Mouse (Mus musculus) heart, embryonic 13.5 days (tissue): ENCODE data around the gene Obscn. TPM values are rescaled to one million over a fixed set of nuclear protein-coding genes. Genes with fewer than 3 reads are reported as not detected.

Experiments used
- ATAC-seq: fragments of 200-750 bp; cut with Nextera tagmentation; 2 replicates; pipeline ENCODE4 v1.8.0; 2017; ENCODE audit warnings: moderate TSS enrichment; ENCODE audit not compliant: insufficient number of reproducible peaks, low FRiP score, low TSS enrichment; ENCODE audit errors: extremely low read depth
- H3K27ac ChIP-seq: fragments of 300-500 bp; sonication (generic); replicated peaks from 2 replicates; pipeline ENCODE4 v1.5.1; 2015; ENCODE audit warnings: moderate library complexity, mild to moderate bottlenecking, inconsistent platforms
- H3K27me3 ChIP-seq: fragments of 300-500 bp; sonication (generic); replicated peaks from 2 replicates; pipeline ENCODE4 v1.6.1; 2015; ENCODE audit warnings: mild to moderate bottlenecking, inconsistent platforms
- H3K36me3 ChIP-seq: fragments of 300-500 bp; sonication (generic); 2 replicates; pipeline ENCODE4 v1.6.1; 2015; ENCODE audit warnings: mild to moderate bottlenecking, inconsistent platforms
- H3K4me1 ChIP-seq: fragments of 300-500 bp; sonication (generic); 2 replicates; pipeline ENCODE4 v1.6.1; 2015; ENCODE audit warnings: inconsistent platforms
- H3K4me2 ChIP-seq: fragments of 300-500 bp; sonication (generic); 2 replicates; pipeline ENCODE4 v1.6.1; 2015; ENCODE audit warnings: inconsistent platforms, mild to moderate bottlenecking, moderate library complexity
- H3K4me3 ChIP-seq: fragments of 300-500 bp; sonication (generic); 2 replicates; pipeline ENCODE4 v1.5.1; 2015; ENCODE audit warnings: moderate library complexity, mild to moderate bottlenecking, inconsistent platforms
- H3K9ac ChIP-seq: fragments of 300-500 bp; sonication (generic); 2 replicates; pipeline ENCODE4 v1.6.1; 2015; ENCODE audit warnings: inconsistent platforms, mild to moderate bottlenecking, moderate library complexity
- H3K9me3 ChIP-seq: fragments of 300-500 bp; sonication (generic); 2 replicates; pipeline ENCODE4 v1.6.1; 2016; ENCODE audit warnings: inconsistent platforms
- WGBS: fragments of 180-500 bp; shearing (Covaris S2); methylation state at CpG from one replicate; pipeline ENCODE4 v1.1.7; 2015; ENCODE audit warnings: mixed read lengths; 5-methylcytosine and 5-hydroxymethylcytosine counted together
- polyA plus RNA-seq: library from polyadenylated mRNA; unstranded; fragments of >200 nt; fragmentation: Nextera tagmentation; extraction: Ambion mirVana; gene quantifications from 2 replicates; pipeline ENCODE4 v1.2.1, GENCODE M21; 2015

Gene Obscn
- polyA plus RNA-seq, 1 experiment from 2014 or later = 38.9 TPM

GRCm38 (mm10) chr11:58981541-58982447, 154.4 kb downstream of the Obscn start:
- Histone ChIP-seq H3K27ac (peak overlapping the region; percentile 70), H3K27me3 (no peaks in the 10 kb centered on the region), H3K9ac (peak overlapping the region; percentile 99), H3K9me3 (no peaks in the 10 kb centered on the region), H3K36me3 (peaks cover 47% of the 10 kb centered on the region), H3K4me2 (peak overlapping the region; percentile 86), H3K4me1 (peaks cover 82% of the 10 kb centered on the region), H3K4me3 (no peak overlapping the region)
- ATAC-seq = no peak
- WGBS = 38% methylated on average over 14 of the region's 14 CpGs

GRCm38 (mm10) chr11:58980381-58980990, 155.7 kb downstream of the Obscn start:
- no peaks in the 10 kb centered on the region for H3K9me3 ChIP-seq
- peak overlapping the region; percentile 87 for H3K27ac ChIP-seq
- H3K4me3 ChIP-seq = peak overlapping the region; percentile 100
- peaks cover 77% of the 10 kb centered on the region for H3K4me1 ChIP-seq
- H3K36me3 ChIP-seq = peaks cover 35% of the 10 kb centered on the region
- peak overlapping the region; percentile 99 for H3K9ac ChIP-seq
- no peaks in the 10 kb centered on the region for H3K27me3 ChIP-seq
- WGBS = 51% methylated on average over 5 of the region's 5 CpGs
- peak overlapping the region; percentile 86 for H3K4me2 ChIP-seq
- no peak for ATAC-seq

DNA sequence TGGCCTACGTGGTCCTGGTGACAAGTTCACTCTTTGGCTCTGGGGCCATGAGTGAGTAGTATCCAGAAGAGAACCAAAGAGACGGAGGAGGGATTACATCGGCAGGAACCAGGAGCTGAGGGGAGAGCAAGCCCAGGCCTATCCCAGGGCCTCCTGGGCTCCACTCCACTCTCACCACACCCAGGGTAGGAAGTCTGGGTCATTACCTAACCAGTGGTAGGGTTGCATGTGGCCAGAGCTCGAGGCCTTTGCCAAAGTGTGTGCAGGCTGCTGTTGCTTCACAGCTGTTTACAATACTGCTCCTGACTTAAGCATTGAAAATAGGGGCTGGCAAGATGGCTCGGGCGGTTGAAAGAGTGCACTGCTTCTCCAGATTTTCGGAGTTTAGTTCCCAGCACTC, 156.5 kb downstream of the Obscn start:
- Histone ChIP-seq H3K27ac (peak overlapping the region; percentile 87), H3K4me3 (peak overlapping the region; percentile 100), H3K36me3 (peaks cover 32% of the 10 kb centered on the region), H3K9me3 (no peaks in the 10 kb centered on the region), H3K9ac (peak overlapping the region; percentile 99), H3K27me3 (no peaks in the 10 kb centered on the region), H3K4me1 (peaks cover 71% of the 10 kb centered on the region), H3K4me2 (peak overlapping the region; percentile 86)
- WGBS = 62% methylated on average over 7 of the region's 7 CpGs
- no peak for ATAC-seq

GRCm38 (mm10) chr11:58979183-58979582, 157.0 kb downstream of the Obscn start:
- no peaks in the 10 kb centered on the region for H3K9me3 ChIP-seq
- H3K9ac ChIP-seq = peak overlapping the region; percentile 99
- peak overlapping the region; percentile 100 for H3K4me3 ChIP-seq
- peak overlapping the region; percentile 87 for H3K27ac ChIP-seq
- peaks cover 31% of the 10 kb centered on the region for H3K36me3 ChIP-seq
- H3K4me1 ChIP-seq = peaks cover 66% of the 10 kb centered on the region
- peak overlapping the region; percentile 86 for H3K4me2 ChIP-seq
- no peak for ATAC-seq
- 55% methylated on average over 3 of the region's 3 CpGs for whole genome bisulfite sequencing
- no peaks in the 10 kb centered on the region for H3K27me3 ChIP-seq

- H3K27ac ChIP-seq = peak overlapping the region; percentile 87
- H3K27me3 ChIP-seq = no peaks in the 10 kb centered on the region
- peak overlapping the region; percentile 99 for H3K9ac ChIP-seq
- H3K4me2 ChIP-seq = peak overlapping the region; percentile 86
- under 1% methylated on average over 5 of the region's 5 CpGs for WGBS
- H3K36me3 ChIP-seq = peaks cover 26% of the 10 kb centered on the region
- peaks cover 63% of the 10 kb centered on the region for H3K4me1 ChIP-seq
- H3K4me3 ChIP-seq = peak overlapping the region; percentile 100
- H3K9me3 ChIP-seq = no peaks in the 10 kb centered on the region
- no peak for ATAC-seq
Observed at GRCm38 (mm10) chr11:58978706-58979030, 157.5 kb downstream of the Obscn start.

GRCm38 (mm10) chr11:58978027-58978705, 158.0 kb downstream of the Obscn start, which contains the start of gene Trim11:
TSS of gene Trim11 (plus strand) at chr11:58978093.
- under 1% methylated on average over 64 of the region's 64 CpGs for WGBS
- Histone ChIP-seq H3K4me2 (peak within 1 kb of the TSS; percentile 86), H3K4me1 (peaks cover 61% of the 10 kb centered on the region), H3K27ac (peak within 1 kb of the TSS; percentile 87), H3K36me3 (peaks cover 24% of the 10 kb centered on the region), H3K9me3 (no peaks in the 10 kb centered on the region), H3K27me3 (no peaks in the 10 kb centered on the region), H3K4me3 (peak within 1 kb of the TSS; percentile 100), H3K9ac (peak within 1 kb of the TSS; percentile 99)
- ATAC-seq = 0 out of 2 replicates have a peak, but pooled peaks have one; percentile 54

- Histone ChIP-seq H3K9ac (peak overlapping the region; percentile 99), H3K9me3 (no peaks in the 10 kb centered on the region), H3K4me3 (peak overlapping the region; percentile 100), H3K36me3 (peaks cover 20% of the 10 kb centered on the region), H3K27ac (peak overlapping the region; percentile 87), H3K4me2 (peak overlapping the region; percentile 86), H3K27me3 (no peaks in the 10 kb centered on the region), H3K4me1 (peaks cover 55% of the 10 kb centered on the region)
- ATAC-seq = no peak
- under 1% methylated on average over 21 of the region's 21 CpGs for WGBS
Observed at GRCm38 (mm10) chr11:58977607-58978026, 158.6 kb downstream of the Obscn start.

DNA sequence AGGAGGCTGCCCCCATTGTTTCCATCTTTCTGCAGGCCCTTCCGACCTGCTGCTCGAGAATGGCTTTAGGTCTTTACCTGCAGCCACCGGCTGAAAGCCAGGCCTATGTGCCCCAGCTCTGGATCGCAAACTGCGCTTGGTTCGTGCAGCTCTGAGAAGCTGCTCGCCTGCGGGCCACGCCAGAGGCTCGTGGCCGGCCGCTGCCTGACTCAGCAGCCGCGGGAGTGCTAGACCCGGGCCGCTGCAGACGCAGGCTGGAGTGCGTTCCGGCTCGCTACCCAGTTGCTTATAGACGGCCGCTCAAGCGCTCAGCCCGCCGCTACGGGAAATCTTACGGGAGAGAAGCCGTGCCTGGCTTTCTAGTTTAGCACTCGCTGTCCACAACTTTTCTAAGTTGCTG, 159.1 kb downstream of the Obscn start:
- H3K27ac ChIP-seq = peak overlapping the region; percentile 87
- peaks cover 55% of the 10 kb centered on the region for H3K4me1 ChIP-seq
- H3K9me3 ChIP-seq = no peaks in the 10 kb centered on the region
- peaks cover 20% of the 10 kb centered on the region for H3K36me3 ChIP-seq
- peak overlapping the region; percentile 86 for H3K4me2 ChIP-seq
- peak overlapping the region; percentile 100 for H3K4me3 ChIP-seq
- no peak for ATAC-seq
- no peaks in the 10 kb centered on the region for H3K27me3 ChIP-seq
- H3K9ac ChIP-seq = peak overlapping the region; percentile 99
- WGBS = under 1% methylated on average over 29 of the region's 29 CpGs

- no peak for ATAC-seq
- peaks cover 42% of the 10 kb centered on the region for H3K4me1 ChIP-seq
Observed at GRCm38 (mm10) chr11:58974414-58974813, 161.8 kb downstream of the Obscn start.

GRCm38 (mm10) chr11:58971796-58972195, 164.4 kb downstream of the Obscn start:
- Histone ChIP-seq H3K4me3 (no peak overlapping the region), H3K36me3 (peaks cover 38% of the 10 kb centered on the region), H3K4me1 (peaks cover 34% of the 10 kb centered on the region), H3K4me2 (no peak overlapping the region), H3K27me3 (no peaks in the 10 kb centered on the region), H3K27ac (no peak overlapping the region), H3K9me3 (no peaks in the 10 kb centered on the region), H3K9ac (0 out of 2 replicates have a peak overlapping the region, but pooled peaks have one; percentile 37)
- ATAC-seq = no peak
- 64% methylated on average over 3 of the region's 3 CpGs for WGBS

More at GRCm38 (mm10) chr11:58974414-58974813, 161.8 kb downstream of the Obscn start:
- peaks cover 35% of the 10 kb centered on the region for H3K36me3 ChIP-seq
- no peak overlapping the region for H3K9ac ChIP-seq
- WGBS = 89% methylated on average over 3 of the region's 3 CpGs
- no peak overlapping the region for H3K27ac ChIP-seq
- no peak overlapping the region for H3K4me3 ChIP-seq
- no peaks in the 10 kb centered on the region for H3K27me3 ChIP-seq
- no peak overlapping the region for H3K4me2 ChIP-seq
- H3K9me3 ChIP-seq = no peaks in the 10 kb centered on the region
